Mouse (Mus musculus) midbrain, embryonic 10.5 days (tissue): ENCODE measurements around the gene Fmnl1. TPM values are rescaled to one million over a fixed set of nuclear protein-coding genes. Genes with fewer than 3 reads are reported as not detected.
A peak's percentile ranks its signal among the peaks of the same experiment; 100 is the strongest.

ENCODE experiments used
- DNase-seq: peaks from one replicate; pipeline ENCODE4 v3.0.0-alpha.2; 2017; ENCODE audit warnings: low spot score
- H3K27ac ChIP-seq: fragments of 300-500 bp; sonication (generic); replicated peaks from 2 replicates; pipeline ENCODE4 v1.5.1; 2016; ENCODE audit warnings: mild to moderate bottlenecking
- H3K27me3 ChIP-seq: fragments of 300-500 bp; sonication (generic); 2 replicates; pipeline ENCODE4 v1.6.1; 2016; ENCODE audit warnings: low read depth, mild to moderate bottlenecking; ENCODE audit not compliant: poor library complexity, severe bottlenecking
- H3K36me3 ChIP-seq: fragments of 300-500 bp; sonication (generic); 2 replicates; pipeline ENCODE4 v1.6.1; 2016; ENCODE audit warnings: mild to moderate bottlenecking, moderate library complexity
- H3K4me1 ChIP-seq: fragments of 300-500 bp; sonication (generic); 2 replicates; pipeline ENCODE4 v1.6.1; 2016
- H3K4me3 ChIP-seq: fragments of 300-500 bp; sonication (generic); 2 replicates; pipeline ENCODE4 v1.5.1; 2016; ENCODE audit warnings: mild to moderate bottlenecking, moderate library complexity
- H3K9me3 ChIP-seq: fragments of 300-500 bp; sonication (generic); replicated peaks from 2 replicates; pipeline ENCODE4 v1.6.1; 2016; ENCODE audit warnings: mild to moderate bottlenecking
- WGBS: fragments of 180-500 bp; shearing (Covaris S2); methylation state at CpG from one replicate; pipeline ENCODE4 v1.1.7; 2016; 5-methylcytosine and 5-hydroxymethylcytosine counted together
- polyA plus RNA-seq: library from polyadenylated mRNA; unstranded; fragments of >200 nt; fragmentation: Nextera tagmentation; extraction: Ambion mirVana; gene quantifications from 2 replicates; pipeline ENCODE4 v1.2.1, GENCODE M21; 2016

Fmnl1 gene
- 1.1 and 1.2 TPM in 2 replicates for polyA plus RNA-seq

- peaks cover 19% of the 10 kb centered on the region for H3K4me1 ChIP-seq
- no peaks in the 10 kb centered on the region for H3K9me3 ChIP-seq
- peak within 1 kb of the TSS; percentile 77 for H3K4me3 ChIP-seq
- peak within 1 kb of the TSS; percentile 72 for H3K27ac ChIP-seq
- peak; percentile 37 for DNase-seq
- H3K27me3 ChIP-seq, result peaks cover 64% of the 10 kb centered on the region
- 1% methylated on average over 84 of the region's 84 CpGs for WGBS
- H3K36me3 ChIP-seq, result no peaks in the 10 kb centered on the region
These were observed at the start of gene Fmnl1 for GRCm38 (mm10) chr11:103170494-103171285. Gene Fmnl1 (plus strand): TSS chr11:103171107.

GRCm38 (mm10) chr11:103131701-103132575 lies 39.0 kb upstream of the Fmnl1 start, which contains the start of gene Hexim2:
Gene Hexim2 (plus strand): TSS chr11:103132429.
- peaks cover 32% of the 10 kb centered on the region for H3K4me1 ChIP-seq
- no peaks in the 10 kb centered on the region for H3K27me3 ChIP-seq
- peak within 1 kb of the TSS; percentile 93 for H3K4me3 ChIP-seq
- under 1% methylated on average over 39 of the region's 39 CpGs for WGBS
- peaks cover 4% of the 10 kb centered on the region; the same call in 1 of the 2 replicates for H3K36me3 ChIP-seq
- DNase-seq, result peak; percentile 66
- no peaks in the 10 kb centered on the region for H3K9me3 ChIP-seq
- H3K27ac ChIP-seq, result peak within 1 kb of the TSS; percentile 100

- WGBS, result under 1% methylated on average over 54 of the region's 58 CpGs
- peak overlapping the region; percentile 93 for H3K4me3 ChIP-seq
- no peaks in the 10 kb centered on the region for H3K27me3 ChIP-seq
- H3K27ac ChIP-seq, result peak overlapping the region; percentile 100
- peaks cover 32% of the 10 kb centered on the region for H3K4me1 ChIP-seq
- peaks cover 4% of the 10 kb centered on the region; the same call in 1 of the 2 replicates for H3K36me3 ChIP-seq
- DNase-seq, result peak; percentile 99
- H3K9me3 ChIP-seq, result no peaks in the 10 kb centered on the region
These were observed 38.1 kb upstream of the Fmnl1 start for GRCm38 (mm10) chr11:103132576-103133455.

- Histone ChIP-seq H3K4me3 (peak overlapping the region; percentile 93), H3K36me3 (peaks cover 8% of the 10 kb centered on the region; the same call in 1 of the 2 replicates), H3K9me3 (no peaks in the 10 kb centered on the region), H3K27me3 (no peaks in the 10 kb centered on the region), H3K27ac (peak overlapping the region; percentile 88), H3K4me1 (peaks cover 32% of the 10 kb centered on the region)
- no peak for DNase-seq
- WGBS, result 56% methylated on average over 6 of the region's 6 CpGs
These were observed 37.3 kb upstream of the Fmnl1 start for GRCm38 (mm10) chr11:103133456-103134185.

- Histone ChIP-seq H3K27ac (peak overlapping the region; percentile 88), H3K27me3 (no peaks in the 10 kb centered on the region), H3K36me3 (peaks cover 14% of the 10 kb centered on the region), H3K4me1 (peaks cover 32% of the 10 kb centered on the region), H3K4me3 (peak overlapping the region; percentile 93; the same call in 1 of the 2 replicates), H3K9me3 (no peaks in the 10 kb centered on the region)
- no peak for DNase-seq
- WGBS, result 90% methylated on average over 3 of the region's 3 CpGs
These were observed 36.7 kb upstream of the Fmnl1 start for GRCm38 (mm10) chr11:103134221-103134620.

GRCm38 (mm10) chr11:103136039-103136577 lies 34.8 kb upstream of the Fmnl1 start:
- H3K9me3 ChIP-seq, result no peaks in the 10 kb centered on the region
- no peak overlapping the region for H3K4me3 ChIP-seq
- H3K36me3 ChIP-seq, result peaks cover 17% of the 10 kb centered on the region
- H3K27ac ChIP-seq, result no peak overlapping the region
- WGBS, result 90% methylated on average over 8 of the region's 8 CpGs
- H3K27me3 ChIP-seq, result no peaks in the 10 kb centered on the region
- H3K4me1 ChIP-seq, result peaks cover 25% of the 10 kb centered on the region
- no peak for DNase-seq

- H3K36me3 ChIP-seq, result peaks cover 17% of the 10 kb centered on the region
These were observed 30.8 kb upstream of the Fmnl1 start for GRCm38 (mm10) chr11:103139951-103140762.

GRCm38 (mm10) chr11:103140763-103141100 lies 30.2 kb upstream of the Fmnl1 start:
- 57% methylated on average over 6 of the region's 6 CpGs for WGBS
- no peaks in the 10 kb centered on the region for H3K9me3 ChIP-seq
- H3K27me3 ChIP-seq, result no peaks in the 10 kb centered on the region
- H3K36me3 ChIP-seq, result peaks cover 17% of the 10 kb centered on the region
- peaks cover 44% of the 10 kb centered on the region for H3K4me1 ChIP-seq
- H3K27ac ChIP-seq, result peak overlapping the region; percentile 65; the same call in 1 of the 2 replicates
- no peak overlapping the region for H3K4me3 ChIP-seq
- DNase-seq, result no peak

More at GRCm38 (mm10) chr11:103139951-103140762, 30.8 kb upstream of the Fmnl1 start:
- DNase-seq, result no peak
- peaks cover 41% of the 10 kb centered on the region for H3K4me1 ChIP-seq
- H3K4me3 ChIP-seq, result no peak overlapping the region
- H3K27me3 ChIP-seq, result no peaks in the 10 kb centered on the region
- H3K27ac ChIP-seq, result 0 out of 2 replicates have a peak overlapping the region, but pooled peaks have one; percentile 65
- 83% methylated on average over 14 of the region's 14 CpGs for WGBS
- no peaks in the 10 kb centered on the region for H3K9me3 ChIP-seq

GRCm38 (mm10) chr11:103141101-103141943 lies 29.6 kb upstream of the Fmnl1 start:
- Histone ChIP-seq H3K9me3 (no peaks in the 10 kb centered on the region), H3K36me3 (peaks cover 17% of the 10 kb centered on the region), H3K27me3 (no peaks in the 10 kb centered on the region), H3K4me3 (no peak overlapping the region), H3K27ac (peak overlapping the region; percentile 65), H3K4me1 (peaks cover 42% of the 10 kb centered on the region)
- WGBS, result 38% methylated on average over 10 of the region's 11 CpGs
- DNase-seq, result no peak

GRCm38 (mm10) chr11:103141944-103142255 lies 29.0 kb upstream of the Fmnl1 start:
- DNase-seq, result no peak
- Histone ChIP-seq H3K27ac (peak overlapping the region; percentile 65), H3K9me3 (no peaks in the 10 kb centered on the region), H3K4me3 (no peak overlapping the region), H3K4me1 (peaks cover 42% of the 10 kb centered on the region), H3K36me3 (peaks cover 17% of the 10 kb centered on the region), H3K27me3 (no peaks in the 10 kb centered on the region)
- WGBS, result 26% methylated on average over 1 of the region's 1 CpGs
